Mouse (Mus musculus) brain, embryonic 14.5 days (tissue): ENCODE data around the gene Gm16867.
"Not testable (repeated sequence)": the region's sequence is repeated elsewhere in the genome, so short reads cannot be mapped to it uniquely, and the experiment has no call there.

Experiments
- CTCF ChIP-seq: fragments of 200-500 bp; IDR thresholded peaks from 2 replicates; pipeline ENCODE4 v1.5.1; 2012; ENCODE audit warnings: inconsistent platforms, mild to moderate bottlenecking, moderate library complexity, borderline replicate concordance; ENCODE audit not compliant: insufficient read depth, insufficient read length; ENCODE audit errors: extremely low read depth
- POLR2A ChIP-seq: fragments of 200-500 bp; IDR thresholded peaks from 2 replicates; pipeline ENCODE4 v1.6.1; 2012; ENCODE audit warnings: mild to moderate bottlenecking, inconsistent platforms, borderline replicate concordance; ENCODE audit not compliant: poor library complexity, insufficient read depth, insufficient read length, severe bottlenecking; ENCODE audit errors: extremely low read depth

DNA sequence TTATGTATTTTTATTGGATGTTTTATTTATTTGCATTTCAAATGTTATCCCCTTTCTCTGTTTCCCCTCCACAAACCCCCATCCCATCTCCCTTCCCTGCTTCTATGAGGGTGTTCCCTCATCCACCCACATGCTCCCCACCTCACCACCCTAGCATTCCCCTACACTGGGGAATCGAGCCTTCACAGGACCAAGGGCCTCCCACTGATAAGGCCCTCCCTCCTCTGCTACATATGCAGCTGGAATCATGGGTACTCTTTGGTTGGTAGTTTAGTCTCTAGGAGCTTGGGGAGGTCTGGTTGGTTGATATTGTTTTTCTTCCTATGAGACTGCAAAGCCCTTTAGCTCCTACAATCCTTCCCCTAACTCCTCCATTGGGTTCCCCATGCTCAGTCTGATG is 23.0 kb upstream of the Gm16867 start:
- TF ChIP-seq CTCF, POLR2A: not testable (repeated sequence)
